Mouse (Mus musculus): Measurements from ENCODE around the gene C330007P06Rik. TPM values are rescaled to one million over a fixed set of nuclear protein-coding genes. Genes with fewer than 3 reads are reported as not detected.
"Not testable (repeated sequence)": the region's sequence is repeated elsewhere in the genome, so short reads cannot be mapped to it uniquely, and the experiment has no call there.

The C330007P06Rik gene
- total RNA-seq, 2 experiments from 2014 or later, result 39.2 to 41.0 TPM

- DNase-seq (ENCODE audit: low spot score in 2 of 2), result no peak
These were observed 69.7 kb downstream of the C330007P06Rik start for GRCm38 (mm10) chrX:36804196-36804595.

GRCm38 (mm10) chrX:36803189-36803588 is 70.7 kb downstream of the C330007P06Rik start:
- DNase-seq (ENCODE audit: low spot score in 2 of 2), result no peak

GRCm38 (mm10) chrX:36799131-36799879 is 74.6 kb downstream of the C330007P06Rik start:
- no peak for DNase-seq (ENCODE audit: low spot score in 2 of 2)

- not testable (repeated sequence) for DNase-seq (ENCODE audit: low spot score in 2 of 2)
These were observed 77.2 kb downstream of the C330007P06Rik start for GRCm38 (mm10) chrX:36796734-36797133.

GRCm38 (mm10) chrX:36796163-36796581 is 77.7 kb downstream of the C330007P06Rik start:
- DNase-seq (ENCODE audit: low spot score in 2 of 2), result peak; percentile 49 to 59

GRCm38 (mm10) chrX:36795424-36796162 is 78.3 kb downstream of the C330007P06Rik start, which contains the start of gene Slc25a5:
Slc25a5 (plus strand) TSS chrX:36795651.
- peak; percentile 33 to 57 for DNase-seq (ENCODE audit: low spot score in 2 of 2)

GRCm38 (mm10) chrX:36794571-36794970 is 79.3 kb downstream of the C330007P06Rik start:
- DNase-seq (ENCODE audit: low spot score in 2 of 2), result no peak

GRCm38 (mm10) chrX:36789360-36789759 is 84.6 kb downstream of the C330007P06Rik start:
- no peak for DNase-seq (ENCODE audit: low spot score in 2 of 2)

- DNase-seq (ENCODE audit: low spot score in 2 of 2), result no peak
These were observed 96.2 kb downstream of the C330007P06Rik start for GRCm38 (mm10) chrX:36777694-36778093.

- no peak for DNase-seq (ENCODE audit: low spot score in 2 of 2)
These were observed 98.4 kb downstream of the C330007P06Rik start for GRCm38 (mm10) chrX:36775520-36775919.

Other genes with a start within 250 kb of the C330007P06Rik start
- 10 to 100 TPM in 1 of 2 experiments, 1 to 10 TPM in 1; 9.6 to 10.6 TPM for gene Akap17b, start 228.7 kb downstream of the C330007P06Rik start, total RNA-seq (2021)
- gene Slc25a43, start 130.5 kb downstream of the C330007P06Rik start, total RNA-seq (2021), result 1 to 10 TPM; 1.6 to 2.1 TPM
- 100 to 1,000 TPM; 427 to 429 TPM for gene Slc25a5, start 78.5 kb downstream of the C330007P06Rik start, total RNA-seq (2021)
- gene Ube2a, start 211 bp downstream of the C330007P06Rik start, total RNA-seq (2021), result 10 to 100 TPM; 47.9 to 52.3 TPM
- gene Nkrf, start 28.8 kb upstream of the C330007P06Rik start, total RNA-seq (2021), result 1 to 10 TPM; 7.8 to 8.4 TPM
- 10 to 100 TPM; 30.8 to 35.1 TPM for gene Sept6, start 117.7 kb upstream of the C330007P06Rik start, total RNA-seq (2021)
- 1 to 10 TPM in 1 of 2 experiments, under 1 TPM in 1; 0.85 to 1.1 TPM for gene Sowahd, start 174.7 kb upstream of the C330007P06Rik start, total RNA-seq (2021)
- 100 to 1,000 TPM; 876 to 893 TPM for gene Rpl39, start 211.3 kb upstream of the C330007P06Rik start, total RNA-seq (2021)
- gene Upf3b, start 236.2 kb upstream of the C330007P06Rik start, total RNA-seq (2021), result 10 to 100 TPM; 26.9 to 27.7 TPM